17 mouse cellular contexts compared by ENCODE assay signal in the genomic region with DNA sequence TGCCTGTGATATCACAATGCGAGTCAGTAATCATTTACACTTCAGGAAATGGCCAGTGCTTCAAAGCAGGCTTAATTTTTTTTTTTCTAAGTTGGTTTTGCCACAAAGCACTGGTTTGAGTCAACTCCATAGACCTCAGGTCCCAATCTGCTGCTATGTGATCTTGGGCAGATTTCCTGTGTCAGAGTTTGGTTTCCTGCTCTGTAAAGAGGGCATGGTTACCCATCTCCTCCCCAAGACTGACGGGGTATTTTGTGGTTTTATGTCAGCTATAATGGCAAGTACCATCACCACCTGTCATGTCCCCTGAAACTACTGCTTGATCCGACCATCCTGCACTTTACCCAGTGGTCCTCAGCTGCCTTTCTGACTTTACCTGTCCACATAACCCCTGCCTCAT.
DNase-seq lines count a peak whose midpoint lies in the region; ATAC-seq and TF ChIP-seq lines count a peak whose summit lies in the region.
"Had no signal": no experiment of that assay in that cellular context is flagged by ENCODE, and none has a peak within 500 bp of the region (broad histone marks: within the 10 kb centered on the region; RNA-seq: fewer than 3 reads in every experiment).

No protein-coding gene starts in this region.

- no peak for TF ChIP-seq POLR2A in heart, adult 2 months (IDR thresholded peaks at IDR 0.05; ENCODE audit: insufficient read depth, low read depth, low read length)
- TF ChIP-seq POLR2A in embryonic fibroblast, embryonic 13.5 days (IDR thresholded peaks at IDR 0.05; ENCODE audit: low read depth, low read length) = no peak
- TF ChIP-seq POLR2A in myocyte (IDR thresholded peaks at IDR 0.05; ENCODE audit: insufficient read length, low read depth) = no peak

- DNase-seq in heart, adult 2 months = no peak
- DNase-seq in layer of hippocampus, adult 11-12 months (ENCODE audit: low spot score) = no peak
- no peak for DNase-seq in right cerebral cortex, postnatal 4 days
- DNase-seq in left cerebral cortex, postnatal 4 days = no peak
- DNase-seq: cerebellum, postnatal 25 days; gastrocnemius, postnatal 36 days; kidney, adult 18-20 months; kidney, postnatal 36 days; layer of hippocampus, postnatal 36 days had no signal

- H3K79me2 ChIP-seq in heart, adult 2 months (replicated peaks; ENCODE audit: control insufficient read depth, insufficient read depth, low read length) = no peaks in the 10 kb centered on the region
- no peaks in the 10 kb centered on the region for H3K79me2 ChIP-seq in C2C12 (ENCODE audit: control insufficient read depth, insufficient read depth)
- H3K79me2 ChIP-seq in myocyte (ENCODE audit: control insufficient read depth, insufficient read depth) = no peaks in the 10 kb centered on the region

- H3K27me3 ChIP-seq in heart, embryonic 13.5 days (replicated peaks) = no peaks in the 10 kb centered on the region
- H3K27me3 ChIP-seq in heart, adult 2 months (ENCODE audit: control insufficient read depth, insufficient read depth, low read length) = no peaks in the 10 kb centered on the region
- H3K27me3 ChIP-seq in C2C12 (ENCODE audit: control insufficient read depth, insufficient read depth, insufficient read length) = no peaks in the 10 kb centered on the region
- no peaks in the 10 kb centered on the region for H3K27me3 ChIP-seq in myocyte (ENCODE audit: control insufficient read depth, insufficient read depth, insufficient read length)
- H3K27me3 ChIP-seq: embryonic facial prominence, embryonic 12.5 days; forebrain, embryonic 12.5 days; hindbrain, embryonic 15.5 days had no signal

- no peaks in the 10 kb centered on the region for H3K79me3 ChIP-seq in C2C12 (ENCODE audit: low read depth)

- H3K4me2 ChIP-seq in heart, embryonic 13.5 days = no peak overlapping the region
- H3K4me2 ChIP-seq in myocyte (ENCODE audit: low read depth) = peak overlapping the region; percentile 36
- H3K4me2 ChIP-seq: embryonic facial prominence, embryonic 12.5 days; forebrain, embryonic 12.5 days; hindbrain, embryonic 15.5 days; liver, embryonic 11.5 days had no signal

- intact Hi-C loops in heart, adult 2 months (cut with DNase I) = no loop called here
- intact Hi-C loops in left cerebral cortex, postnatal 4 days (cut with DNase I) = no loop called here

- TF ChIP-seq CTCF in heart, adult 2 months (IDR thresholded peaks at IDR 0.05) = no peak
- no peak for TF ChIP-seq CTCF in C2C12 (IDR thresholded peaks at IDR 0.05; ENCODE audit: control insufficient read depth, insufficient read depth, insufficient read length)
- TF ChIP-seq CTCF in embryonic fibroblast, embryonic 13.5 days (IDR thresholded peaks at IDR 0.05; ENCODE audit: borderline replicate concordance, insufficient read depth, low read length) = no peak

- peak overlapping the region; percentile 31 for H3K27ac ChIP-seq in heart, embryonic 13.5 days (replicated peaks)
- no peak overlapping the region for H3K27ac ChIP-seq in heart, adult 2 months
- peak overlapping the region; percentile 60 for H3K27ac ChIP-seq in embryonic fibroblast, embryonic 13.5 days (ENCODE audit: insufficient read depth, low read length)
- H3K27ac ChIP-seq: embryonic facial prominence, embryonic 12.5 days; forebrain, embryonic 12.5 days; hindbrain, embryonic 15.5 days had no signal

- no peak overlapping the region for H3ac ChIP-seq in C2C12 (ENCODE audit: control insufficient read depth, insufficient read length, low read depth)
- no peak overlapping the region for H3ac ChIP-seq in myocyte (ENCODE audit: control insufficient read depth, insufficient read length)

- no peak overlapping the region for H3K4me3 ChIP-seq in heart, embryonic 13.5 days
- no peak overlapping the region for H3K4me3 ChIP-seq in heart, adult 2 months
- H3K4me3 ChIP-seq in C2C12 (ENCODE audit: insufficient read depth, poor library complexity, severe bottlenecking) (no peak overlapping the region), myocyte (no peak overlapping the region)
- H3K4me3 ChIP-seq in embryonic fibroblast, embryonic 13.5 days (ENCODE audit: insufficient read depth, low read length) = no peak overlapping the region
- H3K4me3 ChIP-seq: embryonic facial prominence, embryonic 12.5 days; forebrain, embryonic 12.5 days; hindbrain, embryonic 15.5 days had no signal

- no peak overlapping the region for H3K9ac ChIP-seq in heart, embryonic 13.5 days
- no peak overlapping the region for H3K9ac ChIP-seq in heart, adult 2 months (ENCODE audit: low read depth, low read length)
- H3K9ac ChIP-seq: embryonic facial prominence, embryonic 12.5 days; forebrain, embryonic 12.5 days; hindbrain, embryonic 15.5 days had no signal

- 58% methylated on average over 3 of the region's 3 CpGs for WGBS in heart, embryonic 13.5 days
- WGBS in heart, adult 2 months = 47% methylated on average over 3 of the region's 3 CpGs

- ATAC-seq in heart, embryonic 13.5 days (ENCODE audit: extremely low read depth, insufficient number of reproducible peaks, low FRiP score, low TSS enrichment) = no peak

- peaks cover 21% of the 10 kb centered on the region for H3K4me1 ChIP-seq in heart, embryonic 13.5 days
- H3K4me1 ChIP-seq in heart, adult 2 months (ENCODE audit: control insufficient read depth, insufficient read depth, low read length) = peaks cover 5% of the 10 kb centered on the region
- H3K4me1 ChIP-seq in embryonic fibroblast, embryonic 13.5 days (ENCODE audit: control insufficient read depth, insufficient read depth, low read length) = peaks cover 7% of the 10 kb centered on the region; the same call in 1 of the 2 replicates
- H3K4me1 ChIP-seq: embryonic facial prominence, embryonic 12.5 days; forebrain, embryonic 12.5 days; hindbrain, embryonic 15.5 days had no signal

- TF ChIP-seq EP300 in heart, adult 2 months (IDR thresholded peaks at IDR 0.05; ENCODE audit: insufficient read depth, low read depth, low read length) = no peak

- peaks cover 6% of the 10 kb centered on the region; the same call in 1 of the 2 replicates for H3K9me3 ChIP-seq in heart, embryonic 13.5 days
- H3K9me3 ChIP-seq: embryonic facial prominence, embryonic 12.5 days; forebrain, embryonic 12.5 days; hindbrain, embryonic 15.5 days had no signal

- H3K36me3 ChIP-seq in heart, embryonic 13.5 days = peaks cover 14% of the 10 kb centered on the region
- no peaks in the 10 kb centered on the region for H3K36me3 ChIP-seq in heart, adult 2 months (ENCODE audit: control insufficient read depth, insufficient read depth, low read length)
- H3K36me3 ChIP-seq in C2C12 (ENCODE audit: control insufficient read depth, insufficient read depth) = no peaks in the 10 kb centered on the region
- no peaks in the 10 kb centered on the region for H3K36me3 ChIP-seq in myocyte (ENCODE audit: control insufficient read depth, insufficient read depth)
- H3K36me3 ChIP-seq: hindbrain, embryonic 15.5 days had no signal

TF ChIP-seq in C2C12, 6 proteins besides CTCF, POLR2A, EP300 and RAD21:
- TF ChIP-seq MYOD1 (IDR thresholded peaks at IDR 0.05; ENCODE audit: control insufficient read depth, insufficient read length, low read depth) (peak; percentile 72), CEBPB (IDR thresholded peaks at IDR 0.05; ENCODE audit: low read depth) (no peak)

TF ChIP-seq in myocyte, 11 proteins besides CTCF, POLR2A, EP300 and RAD21:
- TF ChIP-seq MYOD1 (IDR thresholded peaks at IDR 0.05; ENCODE audit: control insufficient read depth in 1 of 3, insufficient read length in 2 of 3, low read depth in 2 of 3) (peak in 2 of 3 experiments; percentile 17 to 71), REST (IDR thresholded peaks at IDR 0.05; ENCODE audit: insufficient read depth, insufficient read length) (no peak)
